Mouse (Mus musculus): Measurements from ENCODE around the gene Gm30302.
"Not testable (repeated sequence)": the region's sequence is repeated elsewhere in the genome, so short reads cannot be mapped to it uniquely, and the experiment has no call there.

Gene Gm30302

DNA sequence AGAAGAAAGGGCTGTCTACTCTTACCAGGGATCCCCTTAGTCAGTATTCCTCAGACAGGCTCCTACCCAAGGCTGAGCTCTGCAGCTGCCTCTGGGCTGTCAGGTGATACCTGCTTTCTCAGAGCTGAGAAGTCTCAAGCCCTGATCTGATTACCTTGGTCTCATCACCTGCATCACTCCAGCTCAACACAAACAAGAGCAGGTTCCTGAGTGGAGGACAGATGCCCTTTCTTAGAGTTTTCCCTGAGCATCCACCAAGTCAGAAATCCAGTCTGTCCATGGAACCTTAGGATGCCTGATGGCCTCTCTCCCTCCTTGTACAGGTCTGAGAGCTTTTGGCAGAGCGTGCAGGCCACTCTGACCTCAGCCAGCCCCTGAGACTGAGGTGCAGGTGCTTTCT is at the start of gene Gm30302:
Gene Gm30302, minus strand, starts transcription at position 101 of the 400 bp plus-strand sequence.
- DNase-seq (ENCODE audit: low spot score in 2 of 2): no peak

- no peak for DNase-seq (ENCODE audit: low spot score in 2 of 2)
These were observed 48.0 kb upstream of the Gm30302 start for GRCm38 (mm10) chr13:49846751-49847150.

DNA sequence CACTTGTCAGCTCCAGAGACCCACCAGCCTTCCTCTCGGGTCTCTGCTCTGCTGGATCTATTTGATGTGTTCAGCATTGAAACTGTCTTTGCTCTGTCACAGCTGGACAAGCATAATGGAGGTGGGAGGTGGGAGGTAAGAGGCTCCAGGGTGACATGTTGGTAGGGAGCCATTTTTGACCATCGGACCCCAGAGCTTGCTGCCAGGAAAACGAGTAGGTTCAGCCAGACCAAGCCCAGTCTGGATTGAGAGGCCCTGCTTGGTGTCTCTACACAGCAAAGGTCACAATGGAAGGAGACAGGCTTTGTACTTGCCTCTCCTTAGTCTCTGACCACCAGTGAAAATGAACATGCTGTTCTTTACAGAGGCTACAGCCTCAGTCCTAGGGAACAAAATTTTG is 47.3 kb upstream of the Gm30302 start:
- DNase-seq (ENCODE audit: low spot score in 2 of 2): no peak

GRCm38 (mm10) chr13:49845663-49846062 is 46.9 kb upstream of the Gm30302 start:
- DNase-seq (ENCODE audit: low spot score in 2 of 2): no peak

DNA sequence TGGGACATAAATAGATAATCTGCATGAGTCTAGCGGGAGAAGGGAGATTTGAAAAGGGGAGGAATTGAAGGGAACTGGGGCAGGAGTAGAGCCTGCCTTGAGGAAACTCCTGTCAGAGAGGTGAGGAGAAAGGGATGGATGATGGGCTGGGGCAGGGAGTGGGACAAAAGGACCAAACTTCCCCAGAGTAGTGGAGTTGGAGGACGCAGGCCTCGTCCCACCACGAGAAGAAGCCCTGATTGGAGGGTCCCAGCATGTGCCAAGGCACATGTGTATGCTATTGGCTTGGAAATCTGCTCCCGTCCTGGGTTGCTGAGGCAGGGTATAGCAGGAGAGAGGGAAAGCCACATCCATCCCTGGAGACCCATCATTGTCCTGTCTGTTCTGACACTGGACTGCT is 45.3 kb upstream of the Gm30302 start:
- no peak for DNase-seq (ENCODE audit: low spot score in 2 of 2)

GRCm38 (mm10) chr13:49841186-49841585 is 42.4 kb upstream of the Gm30302 start:
- no peak for DNase-seq (ENCODE audit: low spot score in 2 of 2)

- no peak for DNase-seq (ENCODE audit: low spot score in 2 of 2)
These were observed 31.6 kb upstream of the Gm30302 start for GRCm38 (mm10) chr13:49830355-49830754.

DNA sequence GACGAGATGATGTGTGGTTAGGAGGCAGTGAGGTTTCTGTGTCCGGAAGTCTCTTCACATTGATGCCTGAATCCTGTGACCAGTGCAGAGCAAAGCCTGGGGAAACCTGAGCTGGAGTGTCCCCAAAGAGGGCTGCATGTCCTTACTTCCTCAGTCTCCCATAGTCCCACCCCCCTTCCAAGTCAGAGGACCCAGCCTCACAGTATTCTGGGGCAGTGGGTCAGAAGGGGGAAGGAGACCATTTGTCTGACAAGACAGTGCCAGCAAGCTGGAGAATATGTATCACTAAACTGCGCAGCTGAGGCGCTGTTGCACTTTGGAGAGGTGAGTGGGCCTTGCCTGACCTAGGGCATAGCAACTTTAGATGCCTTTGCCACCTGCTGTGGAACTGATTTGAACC is 26.5 kb upstream of the Gm30302 start:
- no peak for DNase-seq (ENCODE audit: low spot score in 2 of 2)

GRCm38 (mm10) chr13:49814958-49815357 is 16.2 kb upstream of the Gm30302 start:
- DNase-seq (ENCODE audit: low spot score in 2 of 2): no peak

DNA sequence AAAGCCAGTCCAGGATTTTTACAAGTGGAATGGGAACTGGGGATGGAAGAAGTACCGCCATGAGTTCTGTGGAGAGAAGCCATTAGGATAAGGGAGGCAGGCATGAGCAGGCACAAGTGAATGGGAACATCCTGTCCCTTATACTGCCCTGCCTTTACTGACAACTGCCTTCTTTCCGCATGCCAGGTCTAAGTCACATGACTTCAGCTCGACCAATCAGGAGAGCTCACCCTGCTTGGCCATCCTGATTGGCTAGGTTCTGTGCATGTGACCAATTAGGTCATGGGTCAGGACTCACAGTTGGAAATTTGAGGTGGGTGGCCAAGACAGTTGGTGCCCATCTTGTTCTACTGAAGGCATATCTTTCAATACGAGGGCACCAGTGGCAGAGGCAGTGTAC is 15.6 kb upstream of the Gm30302 start:
- no peak for DNase-seq (ENCODE audit: low spot score in 2 of 2)

DNA sequence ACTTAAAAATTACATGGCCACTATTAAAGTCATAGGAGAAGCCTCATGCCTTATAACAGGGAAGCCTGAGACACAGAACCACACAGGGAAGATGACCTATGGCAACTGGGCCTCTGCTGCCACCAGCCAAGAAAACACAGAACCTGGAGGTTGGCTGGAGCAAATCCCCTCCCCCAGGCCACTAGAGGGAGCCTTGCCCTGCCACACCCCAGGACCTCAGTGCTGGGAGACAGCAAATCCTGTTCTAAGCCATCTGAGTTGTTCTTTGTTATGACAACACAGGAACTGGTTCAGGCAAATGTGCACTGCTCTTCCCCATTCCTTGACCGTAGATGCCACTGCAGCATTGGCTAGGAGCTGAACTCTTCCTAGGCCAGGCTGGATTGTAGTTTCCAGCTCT is 8.3 kb upstream of the Gm30302 start:
- no peak for DNase-seq (ENCODE audit: low spot score in 2 of 2)

DNA sequence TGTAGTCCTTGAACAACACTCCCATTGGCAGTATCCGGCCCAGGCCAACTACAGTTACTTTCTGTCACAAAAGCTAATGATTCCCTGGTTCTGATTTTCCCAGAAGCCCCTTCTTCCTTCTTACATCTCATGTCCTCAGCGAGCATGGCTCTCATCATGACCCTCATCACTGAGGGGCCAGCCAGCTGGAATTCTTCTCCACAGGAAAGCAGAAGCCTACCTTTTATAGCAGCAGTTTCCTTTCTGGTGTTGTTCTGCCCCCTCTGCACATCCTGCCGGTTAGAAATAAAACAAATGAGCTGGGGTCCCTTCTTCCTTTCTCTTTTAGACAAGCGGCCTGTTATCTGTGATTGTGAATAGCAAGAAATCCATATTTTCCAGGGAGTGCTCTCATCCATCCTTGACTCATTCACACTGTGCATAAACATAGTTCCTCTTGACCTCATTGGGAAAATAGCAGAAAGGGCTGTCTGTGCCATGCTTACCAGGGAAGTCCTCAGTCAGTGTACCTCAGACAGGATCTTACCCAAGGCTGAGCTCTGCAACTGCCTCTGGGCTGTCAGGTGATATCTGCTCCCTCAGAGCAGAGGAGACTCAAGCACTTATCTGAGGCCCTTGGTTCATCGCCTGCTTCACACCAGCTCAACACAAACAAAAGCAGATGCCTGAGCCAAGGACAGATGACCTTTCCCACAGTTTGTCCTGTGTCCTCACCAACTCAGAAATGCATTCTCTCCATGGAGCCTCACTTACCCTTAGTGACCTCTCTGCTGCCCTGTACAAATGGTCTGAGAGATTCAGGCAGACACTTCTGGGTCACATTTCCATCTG is 10.0 kb downstream of the Gm30302 start:
- no peak for DNase-seq (ENCODE audit: low spot score in 2 of 2)

DNA sequence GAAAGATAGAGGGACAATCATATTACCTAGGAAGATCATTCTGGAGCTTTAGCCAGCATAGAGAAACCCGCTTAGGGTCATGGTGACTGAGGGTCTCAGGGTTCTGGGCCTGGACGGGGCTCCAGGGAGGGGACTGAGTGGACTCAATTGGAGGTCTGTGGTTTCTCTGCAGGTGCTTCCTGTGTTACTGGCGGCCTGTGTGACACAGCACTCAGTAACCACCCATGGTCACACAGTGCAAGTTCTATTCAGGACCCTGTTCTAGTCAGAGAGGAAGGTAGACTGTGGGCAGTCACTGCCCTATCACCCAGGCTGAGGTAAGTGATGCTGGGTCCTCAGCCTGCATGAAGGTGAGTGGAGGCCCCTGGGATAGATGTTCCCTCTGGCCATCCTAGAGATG is 14.9 kb downstream of the Gm30302 start:
- DNase-seq (ENCODE audit: low spot score in 2 of 2): no peak

- not testable (repeated sequence) for DNase-seq (ENCODE audit: low spot score in 2 of 2)
These were observed 27.3 kb downstream of the Gm30302 start for GRCm38 (mm10) chr13:49771536-49771935.

DNA sequence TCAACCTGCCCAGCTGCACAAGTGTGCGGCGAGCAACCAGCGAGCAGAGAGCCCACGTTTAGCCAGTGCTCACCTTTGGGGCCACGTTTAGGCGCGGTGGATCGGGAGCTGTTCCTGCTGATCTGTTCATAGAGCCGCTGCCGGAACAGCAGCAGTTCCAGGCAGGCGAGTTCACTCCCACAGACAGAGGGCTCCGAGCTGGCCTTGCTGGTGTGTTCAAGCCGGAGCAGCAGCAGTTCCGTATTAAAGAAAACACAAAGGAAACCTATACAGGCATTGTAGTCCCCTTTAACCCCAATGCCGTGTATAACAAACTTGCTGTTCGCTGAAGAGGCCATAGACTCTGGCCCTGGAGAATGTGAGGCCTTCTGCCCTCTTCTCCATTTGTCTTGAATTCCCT is 29.7 kb downstream of the Gm30302 start:
- no peak for DNase-seq (ENCODE audit: low spot score in 2 of 2)

DNA sequence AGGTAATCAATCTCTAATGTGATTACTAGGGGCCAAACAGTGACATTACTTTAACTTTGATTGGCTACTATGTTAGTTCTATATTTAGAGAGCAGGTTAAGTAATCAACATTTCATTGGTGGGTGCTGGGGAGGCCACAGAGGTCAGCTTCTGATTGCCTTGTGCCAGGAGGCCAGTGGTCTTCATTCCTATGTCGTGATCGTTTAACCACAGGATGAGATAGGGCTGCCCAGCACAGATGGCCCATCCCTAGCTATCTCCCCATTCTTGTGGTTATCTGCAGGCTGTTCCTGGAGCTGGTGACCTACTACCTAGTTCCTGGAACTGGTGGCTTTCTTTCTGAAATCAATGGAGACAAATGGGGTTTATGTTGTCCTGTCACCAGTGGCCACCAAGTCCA is 30.8 kb downstream of the Gm30302 start:
- DNase-seq (ENCODE audit: low spot score in 2 of 2): no peak

DNA sequence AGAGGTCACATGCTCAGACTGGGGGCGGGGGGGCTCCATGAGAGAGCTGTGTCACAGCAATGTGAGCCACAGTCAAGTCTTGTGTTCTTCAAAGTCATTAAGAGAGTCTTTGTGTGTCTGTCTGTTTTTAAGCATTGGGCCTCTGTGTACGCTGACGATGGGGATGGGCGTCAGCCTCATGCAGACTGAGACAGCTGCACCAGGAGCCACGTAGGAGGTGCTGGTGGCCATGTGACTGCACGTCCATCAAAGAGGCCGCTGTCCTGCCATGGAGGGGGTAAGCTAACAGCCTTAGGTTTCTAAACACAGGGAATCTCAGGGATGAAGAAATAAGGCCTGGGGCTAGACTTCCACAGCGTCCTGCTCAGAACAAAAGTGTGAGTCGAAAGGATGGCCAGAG is 32.5 kb downstream of the Gm30302 start:
- DNase-seq (ENCODE audit: low spot score in 2 of 2): no peak

DNA sequence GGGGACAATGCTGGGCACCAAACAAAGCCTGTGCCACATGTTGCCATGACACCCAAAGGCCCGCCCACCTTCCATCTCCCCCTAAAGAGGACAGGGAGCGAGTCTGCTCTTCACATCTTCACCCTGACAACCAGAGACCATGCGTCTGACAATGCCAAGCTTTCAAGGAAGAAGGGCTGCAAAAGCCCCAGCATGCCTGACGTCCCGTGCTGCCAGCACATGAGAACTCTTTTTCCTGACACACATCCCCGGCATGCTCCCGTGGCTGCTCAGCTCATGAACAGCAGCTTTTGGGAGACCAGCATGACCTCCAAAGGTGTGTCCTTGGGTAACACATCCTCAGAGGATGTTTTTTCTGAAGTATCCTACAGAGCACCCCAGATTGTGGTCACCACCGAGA is 33.5 kb downstream of the Gm30302 start:
- DNase-seq (ENCODE audit: low spot score in 2 of 2): no peak

- no peak for DNase-seq (ENCODE audit: low spot score in 2 of 2)
These were observed 36.6 kb downstream of the Gm30302 start for GRCm38 (mm10) chr13:49762208-49762607.

DNA sequence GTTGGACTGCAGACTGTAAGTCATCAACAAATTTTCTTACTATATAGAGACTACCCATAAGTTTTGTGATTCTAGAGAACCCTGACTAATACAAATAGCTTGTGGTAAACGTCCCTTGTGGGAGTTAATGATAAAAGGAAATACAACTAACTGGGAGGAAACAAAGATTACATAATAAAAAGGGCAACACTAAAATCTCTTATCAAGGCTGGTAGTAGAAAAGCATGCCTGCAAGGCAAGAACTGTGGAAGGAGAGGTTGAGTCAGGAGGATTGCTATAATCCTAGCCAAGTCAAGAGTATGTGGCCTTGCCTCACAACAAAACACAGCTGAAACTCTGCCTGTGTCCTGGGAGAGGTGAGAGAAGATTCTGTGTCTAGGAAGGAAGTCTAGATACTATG is 38.1 kb downstream of the Gm30302 start:
- no peak for DNase-seq (ENCODE audit: low spot score in 2 of 2)

DNA sequence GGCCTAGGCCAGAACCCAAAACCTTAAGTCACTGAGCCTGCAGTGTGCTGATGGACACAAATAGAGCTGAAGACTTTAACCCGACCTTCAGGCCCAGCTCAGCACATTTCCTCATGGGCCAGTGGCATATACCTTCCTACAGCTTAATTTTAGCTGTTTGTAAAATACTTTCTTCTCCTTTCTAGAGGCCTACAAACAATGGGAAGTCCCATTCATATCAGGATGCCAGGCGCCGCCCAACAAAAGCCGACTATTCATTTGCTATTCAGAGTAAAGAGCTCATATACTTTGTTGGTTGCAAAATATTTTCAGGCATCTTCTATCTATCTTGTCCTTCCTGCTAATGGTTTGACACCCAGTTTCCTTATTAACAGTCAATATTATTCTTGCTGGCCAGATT is 40.8 kb downstream of the Gm30302 start:
- no peak for DNase-seq (ENCODE audit: low spot score in 2 of 2)

DNA sequence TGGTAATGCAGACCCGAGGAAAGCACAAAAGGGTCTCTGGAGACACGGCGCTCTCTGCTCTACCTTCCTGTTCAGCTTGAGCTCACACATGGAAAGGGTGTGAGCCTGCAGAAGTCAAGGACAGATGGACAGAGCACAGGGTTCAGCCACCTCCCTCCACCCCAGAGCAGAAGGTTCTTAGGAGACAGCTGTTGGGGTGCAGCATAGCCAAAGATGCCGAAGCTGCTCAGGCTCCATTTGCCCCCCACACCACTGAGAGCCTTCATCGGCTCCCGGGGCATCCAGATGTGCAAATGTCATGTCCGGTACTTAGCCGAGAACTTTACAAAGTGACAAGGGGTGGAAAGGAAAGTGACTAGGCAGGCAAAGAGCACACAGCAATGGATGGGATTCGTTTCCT is 42.2 kb downstream of the Gm30302 start:
- no peak for DNase-seq (ENCODE audit: low spot score in 2 of 2)

GRCm38 (mm10) chr13:49741285-49742040 is 57.3 kb downstream of the Gm30302 start:
- DNase-seq (ENCODE audit: low spot score in 2 of 2): no peak
